8 mouse cellular contexts compared by ENCODE assay signal in genomic region chr9:104315499-104315898, GRCm38 (mm10). TPM values are rescaled to one million over a fixed set of nuclear protein-coding genes. Genes with fewer than 3 reads are reported as not detected.
DNase-seq lines count a peak whose midpoint lies in the region; ATAC-seq and TF ChIP-seq lines count a peak whose summit lies in the region.

No protein-coding gene starts in this region.

- H3K4me2 ChIP-seq in forebrain, embryonic 12.5 days: no peak overlapping the region
- H3K4me2 ChIP-seq in liver, embryonic 14.5 days (ENCODE audit: low read depth): no peak overlapping the region

- no peak overlapping the region for H3K4me3 ChIP-seq in forebrain, embryonic 12.5 days (replicated peaks)
- H3K4me3 ChIP-seq in liver, embryonic 14.5 days (ENCODE audit: insufficient read depth in 1 of 2, low read depth in 2 of 2, low read length in 2 of 2): no peak overlapping the region

- 13% methylated on average over 10 of the region's 10 CpGs for WGBS in forebrain, embryonic 12.5 days
- 7% methylated on average over 10 of the region's 10 CpGs for WGBS in liver, embryonic 14.5 days (ENCODE audit: insufficient replicate concordance)

- peak; percentile 21 for DNase-seq in thymus, postnatal 25 days
- DNase-seq in thymus, postnatal 36 days: no peak
- peak; percentile 39 to 50 for DNase-seq in adrenal gland, postnatal 36 days
- peak; percentile 66 for DNase-seq in kidney, postnatal 10 days
- DNase-seq in liver, embryonic 14.5 days (ENCODE audit: low read depth in 3 of 3, low spot score in 3 of 3): no peak
- DNase-seq in urinary bladder, adult 18-20 months (ENCODE audit: low spot score in 2 of 2): no peak

- TF ChIP-seq EP300 in liver, embryonic 14.5 days (IDR thresholded peaks at IDR 0.05; ENCODE audit: low read depth): no peak

- no peaks in the 10 kb centered on the region for H3K36me3 ChIP-seq in forebrain, embryonic 12.5 days (replicated peaks)
- H3K36me3 ChIP-seq in liver, embryonic 14.5 days (replicated peaks; ENCODE audit: control insufficient read depth, insufficient read depth, low read depth): no peaks in the 10 kb centered on the region

- no peak overlapping the region for H3K27ac ChIP-seq in forebrain, embryonic 12.5 days
- no peak overlapping the region for H3K27ac ChIP-seq in liver, embryonic 14.5 days

- peak; percentile 53 for TF ChIP-seq CTCF in liver, embryonic 14.5 days (IDR thresholded peaks at IDR 0.05; ENCODE audit: low read depth)

- no peaks in the 10 kb centered on the region for H3K4me1 ChIP-seq in forebrain, embryonic 12.5 days
- no peaks in the 10 kb centered on the region for H3K4me1 ChIP-seq in liver, embryonic 14.5 days (replicated peaks; ENCODE audit: control insufficient read depth in 2 of 2, insufficient read depth in 2 of 2, low read length in 1 of 2)

- H3K9ac ChIP-seq in forebrain, embryonic 12.5 days: no peak overlapping the region
- no peak overlapping the region for H3K9ac ChIP-seq in liver, embryonic 14.5 days (replicated peaks)

- 0 out of 2 replicates have a peak, but pooled peaks cover 3% of the 10 kb centered on the region for H3K27me3 ChIP-seq in forebrain, embryonic 12.5 days
- H3K27me3 ChIP-seq in liver, embryonic 14.5 days (ENCODE audit: control insufficient read depth, insufficient read depth, low read length): no peaks in the 10 kb centered on the region

- ATAC-seq in forebrain, embryonic 12.5 days (ENCODE audit: low FRiP score): peak; percentile 36; the same call in 1 of the 2 replicates
- ATAC-seq in liver, embryonic 14.5 days (ENCODE audit: insufficient read depth): no peak
- ATAC-seq in neutrophil, adult 5-6 weeks (ENCODE audit: extremely low read depth, insufficient number of reproducible peaks, low FRiP score, poor library complexity, severe bottlenecking): 0 out of 2 replicates have a peak, but pooled peaks have one; percentile 26

- no peaks in the 10 kb centered on the region for H3K9me3 ChIP-seq in forebrain, embryonic 12.5 days
- no peaks in the 10 kb centered on the region for H3K9me3 ChIP-seq in liver, embryonic 14.5 days (ENCODE audit: control insufficient read depth, low read length)

RNA-seq across cellular contexts. Expression of gene Acpp, which starts 22.0 kb away (rescaled TPM):
- 10 to 100 TPM in 1 of 2 experiments, under 1 TPM in 1; 0.13 to 29.3 TPM for total RNA-seq in adrenal gland, postnatal 36 days (2021)
- 0.09 and 0.47 TPM in 2 replicates for polyA plus RNA-seq in forebrain, embryonic 12.5 days (2016; fragmentation: Nextera tagmentation; extraction: Ambion mirVana)
- 0.13 and 0.17 TPM in 2 replicates for polyA plus RNA-seq in liver, embryonic 14.5 days (2012; rRNA removed)
- 0.13 and 0.20 TPM in 2 replicates for polyA plus RNA-seq in liver, embryonic 14.5 days (2014; fragmentation: Nextera tagmentation; extraction: Ambion mirVana)
- 29.8 and 36.7 TPM in 2 replicates for total RNA-seq in neutrophil, adult 5-6 weeks (2017)

RNA-seq across cellular contexts. Expression of gene Dnajc13, which starts 52.8 kb away (rescaled TPM):
- total RNA-seq in adrenal gland, postnatal 36 days (2021): 10 to 100 TPM; 43.0 to 46.9 TPM
- polyA plus RNA-seq in forebrain, embryonic 12.5 days (2016; fragmentation: Nextera tagmentation; extraction: Ambion mirVana): 21.7 and 26.7 TPM in 2 replicates
- polyA plus RNA-seq in liver, embryonic 14.5 days (2012; rRNA removed): 9.3 and 15.6 TPM in 2 replicates
- 7.0 and 10.4 TPM in 2 replicates for polyA plus RNA-seq in liver, embryonic 14.5 days (2014; fragmentation: Nextera tagmentation; extraction: Ambion mirVana)
- 51.9 and 70.0 TPM in 2 replicates for total RNA-seq in neutrophil, adult 5-6 weeks (2017)

Comparison
In these comparisons a context has a peak if more than half of its experiments do, and no peak if none do; other contexts are left out.
1. DNase-seq: peak in thymus, postnatal 25 days (single experiment), adrenal gland, postnatal 36 days (2 of 2) and kidney, postnatal 10 days (single experiment); none in thymus, postnatal 36 days (0 of 2), liver, embryonic 14.5 days (0 of 3) and urinary bladder, adult 18-20 months (0 of 2).